Mouse (Mus musculus) central nervous system, embryonic 18 days (tissue): ENCODE measurements around the gene Nppb. TPM values are rescaled to one million over a fixed set of nuclear protein-coding genes. Genes with fewer than 3 reads are reported as not detected.

Experiments used
- polyA plus RNA-seq: library from polyadenylated mRNA; depleted of rRNA; stranded (reverse); fragments of >200 nt; gene quantifications from 2 replicates; pipeline ENCODE4 v1.2.3, GENCODE M21; 2012; rRNA removed

The Nppb gene
- polyA plus RNA-seq: 0.12 and 0.25 TPM in 2 replicates

GRCm38 (mm10) chr4:147985205-147986132 is at the start of gene Nppb:
Nppb (plus strand) TSS chr4:147985788.

GRCm38 (mm10) chr4:147936331-147936954 is 49.1 kb upstream of the Nppb start, which contains the start of gene Plod1:
Plod1 (minus strand) TSS chr4:147936767.

GRCm38 (mm10) chr4:147940576-147941044 is 45.0 kb upstream of the Nppb start, which contains the start of gene 2510039O18Rik:
2510039O18Rik (plus strand) TSS chr4:147940895.

GRCm38 (mm10) chr4:148000202-148000772 is 14.7 kb downstream of the Nppb start, which contains the start of gene Nppa:
Nppa (plus strand) TSS chr4:148000722.

Other genes starting within 250 kb of the Nppb start
- gene Zfp984, start 176.0 kb upstream of the Nppb start, polyA plus RNA-seq: 4.3 and 4.5 TPM in 2 replicates
- 8.0 and 8.9 TPM in 2 replicates for gene Zfp933, start 137.4 kb upstream of the Nppb start, polyA plus RNA-seq
- gene Miip, start 117.0 kb upstream of the Nppb start, polyA plus RNA-seq: 79.9 and 80.4 TPM in 2 replicates
- gene Fv1, start 116.8 kb upstream of the Nppb start, polyA plus RNA-seq: 7.8 and 8.5 TPM in 2 replicates
- 73.6 and 75.9 TPM in 2 replicates for gene Mfn2, start 81.1 kb upstream of the Nppb start, polyA plus RNA-seq
- gene Plod1, start 49.0 kb upstream of the Nppb start, polyA plus RNA-seq: 13.5 and 15.5 TPM in 2 replicates
- gene 2510039O18Rik, start 44.9 kb upstream of the Nppb start, polyA plus RNA-seq: 42.5 and 42.9 TPM in 2 replicates
- gene Nppa, start 14.9 kb downstream of the Nppb start, polyA plus RNA-seq: 0.82 and 1.1 TPM in 2 replicates
- gene Clcn6, start 53.0 kb downstream of the Nppb start, polyA plus RNA-seq: 51.4 and 54.8 TPM in 2 replicates
- 26.1 and 28.2 TPM in 2 replicates for gene Mthfr, start 53.3 kb downstream of the Nppb start, polyA plus RNA-seq
- 4.0 and 4.1 TPM in 2 replicates for gene Agtrap, start 102.2 kb downstream of the Nppb start, polyA plus RNA-seq
- gene Mad2l2, start 144.6 kb downstream of the Nppb start, polyA plus RNA-seq: 105 and 106 TPM in 2 replicates
- 40.4 and 42.8 TPM in 2 replicates for gene Draxin, start 144.9 kb downstream of the Nppb start, polyA plus RNA-seq
- 21.9 and 23.4 TPM in 2 replicates for gene Fbxo6, start 166.4 kb downstream of the Nppb start, polyA plus RNA-seq
- 114 and 122 TPM in 2 replicates for gene Fbxo44, start 174.7 kb downstream of the Nppb start, polyA plus RNA-seq
- 8.8 and 14.9 TPM in 2 replicates for gene Fbxo2, start 174.8 kb downstream of the Nppb start, polyA plus RNA-seq